Mouse (Mus musculus): Measurements from ENCODE around the gene Phpt1. TPM values are rescaled to one million over a fixed set of nuclear protein-coding genes. Genes with fewer than 3 reads are reported as not detected.

Gene Phpt1
- polyA plus RNA-seq, 1 experiment from 2014 or later, result 123 TPM

DNA sequence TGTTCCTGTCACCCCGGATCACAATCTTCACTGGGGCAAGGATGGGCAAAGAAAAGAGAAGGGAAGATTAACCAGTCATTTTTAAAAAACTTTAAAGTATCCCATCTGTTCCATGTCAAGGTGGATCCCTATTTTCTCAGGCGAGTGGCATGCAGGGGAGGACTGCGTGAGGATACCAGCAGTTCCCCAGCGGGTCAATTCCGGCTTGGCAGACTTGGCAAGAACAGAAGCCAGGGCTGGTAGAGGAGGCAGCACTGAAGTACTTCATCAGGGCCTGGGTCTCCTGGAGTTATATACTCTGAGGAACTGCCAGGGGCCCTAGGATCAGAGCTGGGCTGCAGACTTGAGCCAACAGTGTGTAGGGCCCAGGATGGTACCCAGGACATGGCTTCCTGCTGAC is 27.5 kb upstream of the Phpt1 start:
- H3K4me2 ChIP-seq (ENCODE audit: low read depth, low read length), result no peak overlapping the region
- no peaks in the 10 kb centered on the region for H3K27me3 ChIP-seq (ENCODE audit: control insufficient read depth, insufficient read depth, low read length)
- H3K36me3 ChIP-seq (ENCODE audit: control insufficient read depth, insufficient read depth, low read length), result peaks cover 18% of the 10 kb centered on the region
- H3K4me1 ChIP-seq (ENCODE audit: control insufficient read depth, insufficient read depth, low read length), result peaks cover 15% of the 10 kb centered on the region
- no peak overlapping the region for H3K4me3 ChIP-seq (replicated peaks; ENCODE audit: low read length)
- H3K9ac ChIP-seq (ENCODE audit: low read length), result no peak overlapping the region
- H3K27ac ChIP-seq (ENCODE audit: low read length), result no peak overlapping the region
- H3K9me3 ChIP-seq (replicated peaks; ENCODE audit: control insufficient read depth, low read length), result no peaks in the 10 kb centered on the region
- 91% methylated on average over 5 of the region's 5 CpGs for WGBS
- ATAC-seq (ENCODE audit: insufficient read depth, low FRiP score), result no peak

DNA sequence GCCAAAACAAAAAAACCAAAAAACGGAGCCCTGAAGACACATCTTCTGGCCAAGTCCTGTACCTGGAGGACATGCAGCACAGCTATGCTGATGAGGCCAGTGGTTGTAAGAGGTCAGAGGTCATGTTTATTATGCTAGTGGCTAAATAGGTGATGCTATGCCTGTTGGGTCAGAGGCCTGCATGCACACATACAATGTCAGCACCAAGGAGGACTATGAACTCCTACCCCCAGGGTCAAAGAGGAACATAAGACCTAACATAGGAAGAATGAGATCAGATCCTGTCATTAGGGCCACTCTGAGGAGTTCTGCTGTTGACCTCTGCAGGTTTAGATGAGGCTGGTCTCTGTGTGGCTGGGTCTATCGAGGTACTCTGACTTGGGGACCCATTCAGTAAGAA is 25.0 kb upstream of the Phpt1 start:
- H3K27ac ChIP-seq (ENCODE audit: low read length), result no peak overlapping the region
- ATAC-seq (ENCODE audit: insufficient read depth, low FRiP score), result no peak
- H3K9ac ChIP-seq (ENCODE audit: low read length), result no peak overlapping the region
- H3K9me3 ChIP-seq (replicated peaks; ENCODE audit: control insufficient read depth, low read length), result no peaks in the 10 kb centered on the region
- H3K27me3 ChIP-seq (ENCODE audit: control insufficient read depth, insufficient read depth, low read length), result no peaks in the 10 kb centered on the region
- H3K4me2 ChIP-seq (ENCODE audit: low read depth, low read length), result no peak overlapping the region
- peaks cover 18% of the 10 kb centered on the region for H3K36me3 ChIP-seq (ENCODE audit: control insufficient read depth, insufficient read depth, low read length)
- 81% methylated on average over 2 of the region's 2 CpGs for WGBS
- no peaks in the 10 kb centered on the region for H3K4me1 ChIP-seq (ENCODE audit: control insufficient read depth, insufficient read depth, low read length)
- no peak overlapping the region for H3K4me3 ChIP-seq (replicated peaks; ENCODE audit: low read length)

GRCm38 (mm10) chr2:25598749-25599148 is 23.7 kb upstream of the Phpt1 start:
- H3K27ac ChIP-seq (ENCODE audit: low read length), result no peak overlapping the region
- H3K27me3 ChIP-seq (ENCODE audit: control insufficient read depth, insufficient read depth, low read length), result no peaks in the 10 kb centered on the region
- ATAC-seq (ENCODE audit: insufficient read depth, low FRiP score), result no peak
- no peaks in the 10 kb centered on the region for H3K4me1 ChIP-seq (ENCODE audit: control insufficient read depth, insufficient read depth, low read length)
- H3K36me3 ChIP-seq (ENCODE audit: control insufficient read depth, insufficient read depth, low read length), result peaks cover 18% of the 10 kb centered on the region
- H3K9me3 ChIP-seq (replicated peaks; ENCODE audit: control insufficient read depth, low read length), result no peaks in the 10 kb centered on the region
- 88% methylated on average over 1 of the region's 1 CpGs for WGBS
- no peak overlapping the region for H3K4me2 ChIP-seq (ENCODE audit: low read depth, low read length)
- H3K9ac ChIP-seq (ENCODE audit: low read length), result no peak overlapping the region
- no peak overlapping the region for H3K4me3 ChIP-seq (replicated peaks; ENCODE audit: low read length)

GRCm38 (mm10) chr2:25596765-25597510 is 21.9 kb upstream of the Phpt1 start:
- ATAC-seq (ENCODE audit: insufficient read depth, low FRiP score), result no peak
- H3K36me3 ChIP-seq (ENCODE audit: control insufficient read depth, insufficient read depth, low read length), result peaks cover 24% of the 10 kb centered on the region

GRCm38 (mm10) chr2:25591863-25592262 is 16.8 kb upstream of the Phpt1 start:
- no peak overlapping the region for H3K27ac ChIP-seq (ENCODE audit: low read length)
- H3K4me2 ChIP-seq (ENCODE audit: low read depth, low read length), result no peak overlapping the region
- ATAC-seq (ENCODE audit: insufficient read depth, low FRiP score), result no peak
- no peaks in the 10 kb centered on the region for H3K9me3 ChIP-seq (replicated peaks; ENCODE audit: control insufficient read depth, low read length)
- no peaks in the 10 kb centered on the region for H3K4me1 ChIP-seq (ENCODE audit: control insufficient read depth, insufficient read depth, low read length)
- H3K4me3 ChIP-seq (replicated peaks; ENCODE audit: low read length), result no peak overlapping the region
- WGBS, result 76% methylated on average over 2 of the region's 2 CpGs
- H3K9ac ChIP-seq (ENCODE audit: low read length), result no peak overlapping the region
- H3K36me3 ChIP-seq (ENCODE audit: control insufficient read depth, insufficient read depth, low read length), result peaks cover 5% of the 10 kb centered on the region
- H3K27me3 ChIP-seq (ENCODE audit: control insufficient read depth, insufficient read depth, low read length), result no peaks in the 10 kb centered on the region

More at GRCm38 (mm10) chr2:25596765-25597510, 21.9 kb upstream of the Phpt1 start:
- Histone ChIP-seq H3K27me3 (ENCODE audit: control insufficient read depth, insufficient read depth, low read length) (no peaks in the 10 kb centered on the region), H3K27ac (ENCODE audit: low read length) (no peak overlapping the region), H3K4me3 (replicated peaks; ENCODE audit: low read length) (no peak overlapping the region), H3K9ac (ENCODE audit: low read length) (no peak overlapping the region), H3K4me1 (ENCODE audit: control insufficient read depth, insufficient read depth, low read length) (no peaks in the 10 kb centered on the region), H3K9me3 (replicated peaks; ENCODE audit: control insufficient read depth, low read length) (no peaks in the 10 kb centered on the region), H3K4me2 (ENCODE audit: low read depth, low read length) (no peak overlapping the region)
- 95% methylated on average over 5 of the region's 5 CpGs for WGBS

DNA sequence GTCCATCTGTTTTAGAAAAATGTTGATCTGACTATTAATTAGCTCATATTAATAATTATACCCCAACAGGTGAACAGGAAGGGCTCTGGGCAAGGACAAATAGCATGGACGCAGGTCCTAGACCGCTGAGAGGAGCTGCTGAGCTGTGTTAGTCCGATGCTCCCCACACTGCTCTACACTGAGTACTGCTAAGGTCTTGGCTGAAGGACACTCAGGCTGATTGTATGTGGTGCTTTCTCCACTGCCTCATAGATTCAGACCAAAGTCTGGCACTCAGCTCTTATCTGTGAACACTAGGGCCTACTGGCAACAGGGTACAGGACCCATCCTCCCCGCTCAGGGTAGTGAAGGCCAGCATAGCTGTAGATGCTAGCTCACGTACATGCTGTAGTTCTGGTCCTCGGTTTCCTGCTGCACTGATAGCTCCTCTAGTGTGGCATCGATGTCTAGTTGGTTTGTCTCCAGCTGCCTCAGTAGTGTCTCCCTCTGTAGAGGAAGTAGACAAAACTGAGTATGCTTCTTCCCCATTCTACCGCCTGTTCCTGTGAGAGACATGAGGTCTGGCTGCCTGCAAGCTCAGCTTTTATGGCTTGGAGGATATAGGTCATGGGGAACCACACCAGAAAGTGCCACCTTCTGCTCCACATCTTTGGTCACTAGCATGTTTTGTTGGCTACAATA is 13.3 kb upstream of the Phpt1 start:
- Histone ChIP-seq H3K4me1 (ENCODE audit: control insufficient read depth, insufficient read depth, low read length) (no peaks in the 10 kb centered on the region), H3K27me3 (ENCODE audit: control insufficient read depth, insufficient read depth, low read length) (no peaks in the 10 kb centered on the region), H3K4me2 (ENCODE audit: low read depth, low read length) (no peak overlapping the region), H3K27ac (ENCODE audit: low read length) (no peak overlapping the region), H3K36me3 (ENCODE audit: control insufficient read depth, insufficient read depth, low read length) (peaks cover 9% of the 10 kb centered on the region), H3K4me3 (replicated peaks; ENCODE audit: low read length) (no peak overlapping the region), H3K9ac (ENCODE audit: low read length) (no peak overlapping the region), H3K9me3 (replicated peaks; ENCODE audit: control insufficient read depth, low read length) (no peaks in the 10 kb centered on the region)
- WGBS, result 92% methylated on average over 8 of the region's 8 CpGs
- no peak for ATAC-seq (ENCODE audit: insufficient read depth, low FRiP score)

- peaks cover 5% of the 10 kb centered on the region for H3K4me1 ChIP-seq (ENCODE audit: control insufficient read depth, insufficient read depth, low read length)
- no peak overlapping the region for H3K9ac ChIP-seq (ENCODE audit: low read length)
- no peak overlapping the region for H3K27ac ChIP-seq (ENCODE audit: low read length)
- no peaks in the 10 kb centered on the region for H3K27me3 ChIP-seq (ENCODE audit: control insufficient read depth, insufficient read depth, low read length)
- no peak overlapping the region for H3K4me2 ChIP-seq (ENCODE audit: low read depth, low read length)
- H3K36me3 ChIP-seq (ENCODE audit: control insufficient read depth, insufficient read depth, low read length), result peaks cover 5% of the 10 kb centered on the region
- H3K4me3 ChIP-seq (replicated peaks; ENCODE audit: low read length), result no peak overlapping the region
- H3K9me3 ChIP-seq (replicated peaks; ENCODE audit: control insufficient read depth, low read length), result no peaks in the 10 kb centered on the region
- 88% methylated on average over 8 of the region's 8 CpGs for WGBS
- ATAC-seq (ENCODE audit: insufficient read depth, low FRiP score), result no peak
Measured at GRCm38 (mm10) chr2:25587290-25587689, 12.3 kb upstream of the Phpt1 start.

GRCm38 (mm10) chr2:25585601-25586000 is 10.6 kb upstream of the Phpt1 start:
- Histone ChIP-seq H3K9ac (ENCODE audit: low read length) (no peak overlapping the region), H3K4me3 (replicated peaks; ENCODE audit: low read length) (no peak overlapping the region), H3K4me2 (ENCODE audit: low read depth, low read length) (no peak overlapping the region), H3K36me3 (ENCODE audit: control insufficient read depth, insufficient read depth, low read length) (peaks cover 4% of the 10 kb centered on the region; the same call in 1 of the 2 replicates), H3K27ac (ENCODE audit: low read length) (no peak overlapping the region), H3K4me1 (ENCODE audit: control insufficient read depth, insufficient read depth, low read length) (peaks cover 16% of the 10 kb centered on the region), H3K9me3 (replicated peaks; ENCODE audit: control insufficient read depth, low read length) (no peaks in the 10 kb centered on the region), H3K27me3 (ENCODE audit: control insufficient read depth, insufficient read depth, low read length) (peaks cover 4% of the 10 kb centered on the region; the same call in 1 of the 2 replicates)
- WGBS, result 67% methylated on average over 3 of the region's 3 CpGs
- ATAC-seq (ENCODE audit: insufficient read depth, low FRiP score), result no peak

GRCm38 (mm10) chr2:25584856-25585255 is 9.8 kb upstream of the Phpt1 start:
- H3K4me2 ChIP-seq (ENCODE audit: low read depth, low read length), result no peak overlapping the region
- H3K4me3 ChIP-seq (replicated peaks; ENCODE audit: low read length), result no peak overlapping the region
- no peak for ATAC-seq (ENCODE audit: insufficient read depth, low FRiP score)
- no peak overlapping the region for H3K27ac ChIP-seq (ENCODE audit: low read length)
- no peaks in the 10 kb centered on the region for H3K9me3 ChIP-seq (replicated peaks; ENCODE audit: control insufficient read depth, low read length)
- H3K27me3 ChIP-seq (ENCODE audit: control insufficient read depth, insufficient read depth, low read length), result peaks cover 11% of the 10 kb centered on the region
- no peak overlapping the region for H3K9ac ChIP-seq (ENCODE audit: low read length)
- WGBS, result 84% methylated on average over 4 of the region's 4 CpGs
- H3K4me1 ChIP-seq (ENCODE audit: control insufficient read depth, insufficient read depth, low read length), result peaks cover 17% of the 10 kb centered on the region
- peaks cover 4% of the 10 kb centered on the region; the same call in 1 of the 2 replicates for H3K36me3 ChIP-seq (ENCODE audit: control insufficient read depth, insufficient read depth, low read length)
